Mouse (Mus musculus) heart, embryonic 16.5 days (tissue): ENCODE data around the gene Olfr170. TPM values are rescaled to one million over a fixed set of nuclear protein-coding genes. Genes with fewer than 3 reads are reported as not detected.
"Not testable (repeated sequence)": the region's sequence is repeated elsewhere in the genome, so short reads cannot be mapped to it uniquely, and the experiment has no call there.

ENCODE experiments used
- ATAC-seq: fragments of 200-750 bp; cut with Nextera tagmentation; replicated peaks from 2 replicates; pipeline ENCODE4 v1.8.0; 2017; ENCODE audit warnings: moderate number of reproducible peaks; ENCODE audit not compliant: insufficient read depth, low FRiP score; ENCODE audit errors: extremely low read depth
- H3K27ac ChIP-seq: fragments of 300-500 bp; sonication (generic); 2 replicates; pipeline ENCODE4 v1.5.1; 2014; ENCODE audit warnings: mild to moderate bottlenecking, low read length, control low read depth, moderate library complexity
- H3K27me3 ChIP-seq: fragments of 300-500 bp; sonication (generic); 2 replicates; pipeline ENCODE4 v1.6.1; 2014; ENCODE audit warnings: low read length, mixed read lengths; ENCODE audit not compliant: control insufficient read depth, insufficient read depth
- H3K36me3 ChIP-seq: fragments of 300-500 bp; sonication (generic); 2 replicates; pipeline ENCODE4 v1.6.1; 2014; ENCODE audit not compliant: control insufficient read depth, insufficient read depth
- H3K4me1 ChIP-seq: fragments of 300-500 bp; sonication (generic); 2 replicates; pipeline ENCODE4 v1.6.1; 2014; ENCODE audit warnings: low read length, mixed read lengths; ENCODE audit not compliant: control insufficient read depth, insufficient read depth
- H3K4me2 ChIP-seq: fragments of 300-500 bp; sonication (generic); 2 replicates; pipeline ENCODE4 v1.6.1; 2014; ENCODE audit warnings: low read depth, mild to moderate bottlenecking, control low read depth, low read length
- H3K4me3 ChIP-seq: fragments of 300-500 bp; sonication (generic); 2 replicates; pipeline ENCODE4 v1.5.1; 2014; ENCODE audit warnings: mild to moderate bottlenecking, control low read depth, low read length
- H3K9ac ChIP-seq: fragments of 300-500 bp; sonication (generic); 2 replicates; pipeline ENCODE4 v1.6.1; 2014; ENCODE audit warnings: low read length, control low read depth
- H3K9me3 ChIP-seq: fragments of 300-500 bp; sonication (generic); replicated peaks from 2 replicates; pipeline ENCODE4 v1.6.1; 2016; ENCODE audit warnings: low read length; ENCODE audit not compliant: control insufficient read depth
- WGBS: fragments of 180-500 bp; shearing (Covaris S2); extraction: QIAGEN DNeasy Blood & Tissue Kit; methylation state at CpG from one replicate; pipeline ENCODE4 v1.1.7; 2014; 5-methylcytosine and 5-hydroxymethylcytosine counted together
- polyA plus RNA-seq: library from polyadenylated mRNA; unstranded; fragments of >200 nt; fragmentation: Nextera tagmentation; extraction: Ambion mirVana; gene quantifications from 2 replicates; pipeline ENCODE4 v1.2.1, GENCODE M21; 2015

Gene Olfr170
- not detected in 2 replicates for polyA plus RNA-seq

DNA sequence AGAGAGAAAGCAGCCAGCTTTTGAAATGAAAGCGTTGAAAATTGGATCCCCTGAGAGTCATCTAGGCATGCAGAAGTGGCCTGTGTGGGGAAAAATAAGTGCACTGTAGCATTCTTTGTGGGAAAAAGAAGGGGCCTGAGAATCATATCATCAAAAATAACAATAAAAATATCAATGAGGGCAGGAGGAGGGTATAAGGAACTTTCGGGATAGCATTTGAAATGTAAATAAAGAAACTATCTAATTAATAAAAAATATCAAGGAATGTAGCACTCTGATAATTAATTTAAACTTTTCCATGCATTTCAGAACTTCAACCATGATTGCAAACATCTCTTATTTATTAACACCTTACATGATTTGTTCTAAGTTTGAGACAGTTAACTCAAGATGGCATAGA, at the start of gene Olfr170:
Gene Olfr170, minus strand, starts transcription at position 101 of the 400 bp plus-strand sequence.
- H3K4me1 ChIP-seq, H3K27ac ChIP-seq, H3K27me3 ChIP-seq, ATAC-seq, H3K4me2 ChIP-seq, H3K36me3 ChIP-seq, H3K4me3 ChIP-seq, H3K9ac ChIP-seq, H3K9me3 ChIP-seq: not testable (repeated sequence)
- WGBS: 89% methylated on average over 2 of the region's 2 CpGs

DNA sequence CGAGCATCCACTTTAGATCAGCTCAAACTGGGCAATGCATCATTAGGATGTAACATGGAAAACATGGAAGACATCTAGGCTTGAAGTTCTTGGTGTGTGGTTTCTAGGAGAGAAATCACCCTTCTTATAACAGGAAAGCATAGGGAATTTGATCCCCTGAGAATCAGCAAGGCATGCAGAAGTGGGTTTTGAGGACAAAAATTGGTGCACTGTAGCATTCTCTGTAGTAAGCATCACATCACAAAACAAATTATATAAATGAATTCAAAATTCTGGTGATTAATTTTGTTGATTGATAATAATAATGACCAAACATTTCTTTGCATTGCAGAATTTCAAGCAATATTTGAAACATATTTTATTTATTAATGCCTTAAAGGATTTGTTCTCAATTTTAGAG, 18.1 kb upstream of the Olfr170 start, which contains the start of gene Olfr171:
Gene Olfr171, minus strand, starts transcription at position 101 of the 400 bp plus-strand sequence.
- Histone ChIP-seq H3K27me3 (no peaks in the 10 kb centered on the region), H3K4me1 (no peaks in the 10 kb centered on the region), H3K4me2 (no peak within 1 kb of the TSS), H3K4me3 (no peak within 1 kb of the TSS), H3K36me3 (no peaks in the 10 kb centered on the region), H3K27ac (no peak within 1 kb of the TSS), H3K9me3 (no peaks in the 10 kb centered on the region), H3K9ac (no peak within 1 kb of the TSS)
- no peak for ATAC-seq
- WGBS: 75% methylated on average over 1 of the region's 1 CpGs

DNA sequence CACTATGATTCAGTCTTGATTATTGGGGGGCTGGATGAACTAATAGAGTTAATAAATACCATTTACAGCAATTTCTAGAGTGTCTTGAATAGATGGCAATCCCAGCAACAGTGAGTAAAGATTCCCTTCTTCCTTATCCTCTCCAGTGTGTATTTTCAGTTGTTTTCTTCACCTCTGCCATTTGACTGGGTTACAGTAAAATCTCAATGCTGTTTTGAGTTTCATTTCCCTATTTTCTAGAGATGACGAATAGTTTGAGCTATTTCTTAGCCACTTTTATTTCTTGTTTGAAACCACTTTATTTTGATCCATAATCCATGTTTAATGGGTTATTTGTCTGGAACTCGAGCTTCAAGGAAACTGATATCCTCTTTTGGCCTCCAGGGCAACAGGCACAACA, 8.5 kb downstream of the Olfr170 start:
- no peaks in the 10 kb centered on the region for H3K27me3 ChIP-seq
- no peak overlapping the region for H3K27ac ChIP-seq
- 57% methylated on average over 2 of the region's 2 CpGs for WGBS
- no peak for ATAC-seq
- H3K4me3 ChIP-seq: no peak overlapping the region
- H3K9ac ChIP-seq: no peak overlapping the region
- no peak overlapping the region for H3K4me2 ChIP-seq
- no peaks in the 10 kb centered on the region for H3K4me1 ChIP-seq
- no peaks in the 10 kb centered on the region for H3K36me3 ChIP-seq
- H3K9me3 ChIP-seq: no peaks in the 10 kb centered on the region

DNA sequence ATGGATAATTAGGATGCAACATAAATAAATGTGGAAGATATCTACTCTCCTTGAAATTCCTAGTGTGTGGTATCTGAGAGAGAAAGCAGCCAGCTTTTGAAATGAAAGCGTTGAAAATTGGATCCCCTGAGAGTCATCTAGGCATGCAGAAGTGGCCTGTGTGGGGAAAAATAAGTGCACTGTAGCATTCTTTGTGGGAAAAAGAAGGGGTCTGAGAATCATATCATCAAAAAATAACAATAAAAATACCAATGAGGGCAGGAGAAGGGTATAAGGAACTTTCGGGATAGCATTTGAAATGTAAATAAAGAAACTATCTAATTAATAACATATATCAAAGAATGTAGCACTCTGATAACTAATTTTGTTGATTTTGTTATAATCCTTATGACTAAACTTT, 40.0 kb downstream of the Olfr170 start, which contains the start of gene Olfr169:
Gene Olfr169, minus strand, starts transcription at position 101 of the 400 bp plus-strand sequence.
- not testable (repeated sequence) for H3K27me3 ChIP-seq, H3K9me3 ChIP-seq, H3K36me3 ChIP-seq, H3K4me3 ChIP-seq, H3K4me1 ChIP-seq, H3K4me2 ChIP-seq, H3K9ac ChIP-seq, H3K27ac ChIP-seq, ATAC-seq
- WGBS: 88% methylated on average over 2 of the region's 2 CpGs

Other genes starting within 250 kb of the Olfr170 start
- gene Olfr165, start 188.7 kb downstream of the Olfr170 start, polyA plus RNA-seq: not detected in 2 replicates
- gene Olfr166, start 128.2 kb downstream of the Olfr170 start, polyA plus RNA-seq: not detected in 2 replicates
- not detected in 2 replicates for gene Olfr167, start 89.6 kb downstream of the Olfr170 start, polyA plus RNA-seq
- not detected in 2 replicates for gene Olfr168, start 76.3 kb downstream of the Olfr170 start, polyA plus RNA-seq
- not detected in 2 replicates for gene Olfr169, start 40.1 kb downstream of the Olfr170 start, polyA plus RNA-seq
- gene Olfr171, start 18.0 kb upstream of the Olfr170 start, polyA plus RNA-seq: not detected in 2 replicates
- gene Lamp3, start 94.5 kb upstream of the Olfr170 start, polyA plus RNA-seq: 0.64 and 3.1 TPM in 2 replicates
- 5.7 and 6.4 TPM in 2 replicates for gene B3gnt5, start 148.3 kb upstream of the Olfr170 start, polyA plus RNA-seq